Mouse (Mus musculus): Measurements from ENCODE around the gene Gm9887. TPM values are rescaled to one million over a fixed set of nuclear protein-coding genes. Genes with fewer than 3 reads are reported as not detected.
"Not testable (repeated sequence)": the region's sequence is repeated elsewhere in the genome, so short reads cannot be mapped to it uniquely, and the experiment has no call there.

Gene Gm9887
- polyA plus RNA-seq, 1 experiment, result 0.40 TPM

GRCm38 (mm10) chr12:69362388-69362787 is 9.9 kb downstream of the Gm9887 start:
- Histone ChIP-seq H3K4me1 (ENCODE audit: control insufficient read depth, insufficient read depth, low read length) (peaks cover 1% of the 10 kb centered on the region; the same call in 1 of the 2 replicates), H3K27ac (ENCODE audit: insufficient read depth, low read length) (no peak overlapping the region), H3K4me3 (ENCODE audit: insufficient read depth, low read length) (no peak overlapping the region; the same call in 1 of the 2 replicates)
- TF ChIP-seq CTCF (IDR thresholded peaks at IDR 0.05; ENCODE audit: extremely low read depth, insufficient read depth, low read length), result no peak
- TF ChIP-seq POLR2A (IDR thresholded peaks at IDR 0.05; ENCODE audit: extremely low read depth, insufficient read depth, low read length), result no peak

GRCm38 (mm10) chr12:69361919-69362318 is 10.3 kb downstream of the Gm9887 start:
- Histone ChIP-seq H3K27ac (ENCODE audit: insufficient read depth, low read length) (peak overlapping the region; percentile 58), H3K4me1 (ENCODE audit: control insufficient read depth, insufficient read depth, low read length) (peaks cover 1% of the 10 kb centered on the region; the same call in 1 of the 2 replicates), H3K4me3 (ENCODE audit: insufficient read depth, low read length) (peak overlapping the region; percentile 49)
- TF ChIP-seq CTCF (IDR thresholded peaks at IDR 0.05; ENCODE audit: extremely low read depth, insufficient read depth, low read length) (no peak), POLR2A (IDR thresholded peaks at IDR 0.05; ENCODE audit: extremely low read depth, insufficient read depth, low read length) (no peak)

GRCm38 (mm10) chr12:69360997-69361899 is 11.0 kb downstream of the Gm9887 start:
- H3K4me1 ChIP-seq (ENCODE audit: control insufficient read depth, insufficient read depth, low read length), result not testable (repeated sequence)
- Histone ChIP-seq H3K27ac (ENCODE audit: insufficient read depth, low read length) (peak overlapping the region; percentile 58), H3K4me3 (ENCODE audit: insufficient read depth, low read length) (peak overlapping the region; percentile 49)
- TF ChIP-seq POLR2A (IDR thresholded peaks at IDR 0.05; ENCODE audit: extremely low read depth, insufficient read depth, low read length), result peak; percentile 90

GRCm38 (mm10) chr12:69360655-69360996 is 11.6 kb downstream of the Gm9887 start:
- TF ChIP-seq CTCF (IDR thresholded peaks at IDR 0.05; ENCODE audit: extremely low read depth, insufficient read depth, low read length), result peak; percentile 26; the same call in 1 of the 2 replicates
- TF ChIP-seq POLR2A (IDR thresholded peaks at IDR 0.05; ENCODE audit: extremely low read depth, insufficient read depth, low read length), result no peak
- Histone ChIP-seq H3K4me3 (ENCODE audit: insufficient read depth, low read length) (no peak overlapping the region), H3K27ac (ENCODE audit: insufficient read depth, low read length) (no peak overlapping the region), H3K4me1 (ENCODE audit: control insufficient read depth, insufficient read depth, low read length) (peaks cover 1% of the 10 kb centered on the region; the same call in 1 of the 2 replicates)

GRCm38 (mm10) chr12:69357300-69357646 is 15.0 kb downstream of the Gm9887 start:
- Histone ChIP-seq H3K4me3 (ENCODE audit: insufficient read depth, low read length) (peak overlapping the region; percentile 82), H3K4me1 (ENCODE audit: control insufficient read depth, insufficient read depth, low read length) (no peaks in the 10 kb centered on the region; the same call in 1 of the 2 replicates), H3K27ac (ENCODE audit: insufficient read depth, low read length) (no peak overlapping the region)
- TF ChIP-seq CTCF (IDR thresholded peaks at IDR 0.05; ENCODE audit: extremely low read depth, insufficient read depth, low read length) (no peak), POLR2A (IDR thresholded peaks at IDR 0.05; ENCODE audit: extremely low read depth, insufficient read depth, low read length) (no peak)

- Histone ChIP-seq H3K27ac (ENCODE audit: insufficient read depth, low read length) (no peak within 1 kb of the TSS), H3K4me1 (ENCODE audit: control insufficient read depth, insufficient read depth, low read length) (no peaks in the 10 kb centered on the region; the same call in 1 of the 2 replicates), H3K4me3 (ENCODE audit: insufficient read depth, low read length) (peak within 1 kb of the TSS; percentile 82)
- TF ChIP-seq POLR2A (IDR thresholded peaks at IDR 0.05; ENCODE audit: extremely low read depth, insufficient read depth, low read length) (peak; percentile 97), CTCF (IDR thresholded peaks at IDR 0.05; ENCODE audit: extremely low read depth, insufficient read depth, low read length) (no peak)
Measured at GRCm38 (mm10) chr12:69356546-69357299, 15.5 kb downstream of the Gm9887 start, which contains the start of gene Nemf. Nemf (minus strand) TSS chr12:69357165.

- H3K27ac ChIP-seq (ENCODE audit: insufficient read depth, low read length), result no peak overlapping the region
- no peak for TF ChIP-seq CTCF (IDR thresholded peaks at IDR 0.05; ENCODE audit: extremely low read depth, insufficient read depth, low read length)
- no peak for TF ChIP-seq POLR2A (IDR thresholded peaks at IDR 0.05; ENCODE audit: extremely low read depth, insufficient read depth, low read length)
Measured at GRCm38 (mm10) chr12:69351685-69352084, 20.6 kb downstream of the Gm9887 start.

GRCm38 (mm10) chr12:69349928-69350327 is 22.3 kb downstream of the Gm9887 start:
- no peaks in the 10 kb centered on the region for H3K4me1 ChIP-seq (ENCODE audit: control insufficient read depth, insufficient read depth, low read length)
- H3K4me3 ChIP-seq (ENCODE audit: insufficient read depth, low read length), result no peak overlapping the region
- TF ChIP-seq POLR2A (IDR thresholded peaks at IDR 0.05; ENCODE audit: extremely low read depth, insufficient read depth, low read length) (no peak), CTCF (IDR thresholded peaks at IDR 0.05; ENCODE audit: extremely low read depth, insufficient read depth, low read length) (no peak)
- H3K27ac ChIP-seq (ENCODE audit: insufficient read depth, low read length), result no peak overlapping the region

More at GRCm38 (mm10) chr12:69351685-69352084, 20.6 kb downstream of the Gm9887 start:
- Histone ChIP-seq H3K4me3 (ENCODE audit: insufficient read depth, low read length) (no peak overlapping the region), H3K4me1 (ENCODE audit: control insufficient read depth, insufficient read depth, low read length) (no peaks in the 10 kb centered on the region; the same call in 1 of the 2 replicates)

GRCm38 (mm10) chr12:69333547-69333946 is 38.7 kb downstream of the Gm9887 start:
- peak; percentile 36; the same call in 1 of the 2 replicates for TF ChIP-seq CTCF (IDR thresholded peaks at IDR 0.05; ENCODE audit: extremely low read depth, insufficient read depth, low read length)
- no peak for TF ChIP-seq POLR2A (IDR thresholded peaks at IDR 0.05; ENCODE audit: extremely low read depth, insufficient read depth, low read length)
- Histone ChIP-seq H3K27ac (ENCODE audit: insufficient read depth, low read length) (no peak overlapping the region), H3K4me1 (ENCODE audit: control insufficient read depth, insufficient read depth, low read length) (no peaks in the 10 kb centered on the region), H3K4me3 (ENCODE audit: insufficient read depth, low read length) (no peak overlapping the region)
